Mouse (Mus musculus) thymus, adult 2 months (tissue): Measurements from ENCODE around the gene Slpi. TPM values are rescaled to one million over a fixed set of nuclear protein-coding genes. Genes with fewer than 3 reads are reported as not detected.
A peak's percentile ranks its signal among the peaks of the same experiment; 100 is the strongest.

Source experiments
- DNase-seq: peaks from one replicate; pipeline ENCODE4 v3.0.0; 2021
- H3K27ac ChIP-seq: fragments of 200-500 bp; 2 replicates; pipeline ENCODE4 v1.5.1; 2012; ENCODE audit warnings: low read length, control low read depth; ENCODE audit not compliant: control insufficient read depth, insufficient read depth
- H3K27me3 ChIP-seq: fragments of 200-500 bp; 2 replicates; pipeline ENCODE4 v1.6.1; 2012; ENCODE audit warnings: mild to moderate bottlenecking, low read length, moderate library complexity, mixed read lengths; ENCODE audit not compliant: control insufficient read depth, insufficient read depth
- H3K36me3 ChIP-seq: fragments of 200-500 bp; 2 replicates; pipeline ENCODE4 v1.6.1; 2012; ENCODE audit warnings: mild to moderate bottlenecking, low read length, moderate library complexity; ENCODE audit not compliant: control insufficient read depth, insufficient read depth
- H3K4me1 ChIP-seq: fragments of 200-500 bp; replicated peaks from 2 replicates; pipeline ENCODE4 v1.6.1; 2012; ENCODE audit warnings: low read length; ENCODE audit not compliant: control insufficient read depth, insufficient read depth
- H3K4me3 ChIP-seq: fragments of 200-500 bp; 2 replicates; pipeline ENCODE4 v1.5.1; 2012; ENCODE audit warnings: mild to moderate bottlenecking, low read length, control low read depth, moderate library complexity; ENCODE audit not compliant: control insufficient read depth, insufficient read depth
- CTCF ChIP-seq: fragments of 200-500 bp; IDR thresholded peaks from 2 replicates; pipeline ENCODE4 v1.5.1; 2012; ENCODE audit warnings: mild to moderate bottlenecking, control low read depth, low read length, moderate library complexity, borderline replicate concordance; ENCODE audit not compliant: control insufficient read depth, poor library complexity, insufficient read depth; ENCODE audit errors: extremely low read depth
- POLR2A ChIP-seq: fragments of 200-500 bp; IDR thresholded peaks from 2 replicates; pipeline ENCODE4 v1.6.1; 2012; ENCODE audit warnings: mild to moderate bottlenecking, low read length, control low read depth, moderate library complexity; ENCODE audit not compliant: control insufficient read depth, poor library complexity, insufficient read depth; ENCODE audit errors: extremely low read depth
- WGBS: fragments of 180-500 bp; shearing (Covaris S2); methylation state at CpG from one replicate; pipeline ENCODE4 v1.1.7; 2018; 5-methylcytosine and 5-hydroxymethylcytosine counted together
- polyA plus RNA-seq: library from polyadenylated mRNA; depleted of rRNA; stranded (reverse); fragments of >200 nt; gene quantifications from 2 replicates; pipeline ENCODE4 v1.2.3, GENCODE M21; 2012

Gene Slpi
- polyA plus RNA-seq, 1 experiment: 7.5 TPM

DNA sequence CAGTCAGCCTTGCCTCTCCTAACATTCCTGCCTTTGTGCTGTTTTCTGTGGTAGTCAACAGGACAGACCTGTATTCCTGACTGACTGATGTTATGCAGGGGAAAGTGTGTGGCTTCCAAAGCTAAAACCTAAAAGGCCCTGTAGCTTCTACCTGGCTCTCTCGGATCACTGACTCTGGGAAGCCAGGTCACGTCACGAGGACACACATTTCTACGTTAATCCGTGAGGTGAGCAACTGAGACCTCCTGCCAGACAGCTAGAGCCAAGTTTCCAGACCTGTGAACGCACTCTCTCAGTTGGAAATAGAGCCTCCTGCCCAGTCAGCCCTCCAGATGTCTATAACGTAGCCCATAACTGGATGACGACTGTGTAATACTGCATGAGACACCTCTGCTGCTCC is 33.1 kb upstream of the Slpi start:
- peaks cover 42% of the 10 kb centered on the region for H3K4me1 ChIP-seq
- TF ChIP-seq POLR2A (no peak), CTCF (no peak)
- H3K36me3 ChIP-seq: no peaks in the 10 kb centered on the region
- WGBS: 93% methylated on average over 8 of the region's 8 CpGs
- H3K27me3 ChIP-seq: no peaks in the 10 kb centered on the region
- H3K27ac ChIP-seq: peak overlapping the region; percentile 96
- H3K4me3 ChIP-seq: no peak overlapping the region
- DNase-seq: no peak

DNA sequence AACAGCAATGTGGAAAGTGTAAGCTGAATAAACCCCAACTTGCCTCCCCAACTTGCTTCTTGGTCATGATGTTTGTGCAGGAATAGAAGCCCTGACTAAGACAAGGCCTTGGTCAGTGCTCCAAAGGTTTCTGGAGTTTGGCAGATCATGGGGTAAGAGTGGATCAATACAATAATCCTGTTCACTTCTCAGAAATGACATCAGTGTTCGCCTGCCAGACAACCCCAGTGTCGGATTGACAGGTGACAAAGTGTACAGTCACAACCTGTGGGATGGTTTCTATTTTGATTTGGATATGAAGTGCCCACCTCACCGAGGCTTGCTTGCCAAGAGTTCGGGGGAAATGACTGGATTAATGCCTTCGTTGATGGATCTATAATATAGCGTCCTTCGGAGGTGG is 32.4 kb upstream of the Slpi start:
- 96% methylated on average over 7 of the region's 7 CpGs for WGBS
- DNase-seq: no peak
- no peaks in the 10 kb centered on the region for H3K36me3 ChIP-seq
- no peak overlapping the region for H3K27ac ChIP-seq
- peaks cover 42% of the 10 kb centered on the region for H3K4me1 ChIP-seq
- H3K27me3 ChIP-seq: no peaks in the 10 kb centered on the region
- no peak for TF ChIP-seq CTCF
- TF ChIP-seq POLR2A: no peak
- no peak overlapping the region for H3K4me3 ChIP-seq

- no peaks in the 10 kb centered on the region for H3K36me3 ChIP-seq
- TF ChIP-seq CTCF (no peak), POLR2A (no peak)
- no peak overlapping the region for H3K27ac ChIP-seq
- H3K4me1 ChIP-seq: peaks cover 37% of the 10 kb centered on the region
- WGBS: 58% methylated on average over 3 of the region's 3 CpGs
- H3K27me3 ChIP-seq: no peaks in the 10 kb centered on the region; the same call in 1 of the 2 replicates
- H3K4me3 ChIP-seq: no peak overlapping the region
- DNase-seq: no peak
These were observed 30.6 kb upstream of the Slpi start for GRCm38 (mm10) chr2:164419489-164419888.

GRCm38 (mm10) chr2:164418308-164418875 is 29.5 kb upstream of the Slpi start:
- Histone ChIP-seq H3K27me3 (no peaks in the 10 kb centered on the region; the same call in 1 of the 2 replicates), H3K4me3 (no peak overlapping the region), H3K27ac (no peak overlapping the region), H3K4me1 (peaks cover 30% of the 10 kb centered on the region), H3K36me3 (no peaks in the 10 kb centered on the region)
- WGBS: 26% methylated on average over 3 of the region's 3 CpGs
- DNase-seq: no peak
- TF ChIP-seq CTCF (no peak), POLR2A (no peak)

DNA sequence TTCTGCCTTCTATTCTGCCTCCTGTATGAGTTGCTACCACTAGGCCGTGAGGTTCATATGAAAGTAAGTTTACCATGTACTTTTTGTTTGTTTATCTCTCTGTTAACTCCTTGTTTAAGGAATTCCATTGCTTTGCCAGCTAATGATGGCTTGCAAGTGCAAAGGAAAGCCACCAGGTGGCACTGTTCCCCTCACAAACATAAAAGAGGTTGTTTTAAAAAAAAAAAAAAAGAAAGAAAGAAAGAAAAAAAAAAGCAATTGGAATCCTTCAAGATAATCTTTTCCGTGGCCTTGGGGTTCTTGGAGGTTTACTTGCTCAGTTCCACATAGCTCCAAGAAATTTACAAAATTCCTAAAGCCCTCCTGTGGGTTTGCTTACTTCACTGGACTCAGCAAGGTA is 28.3 kb upstream of the Slpi start:
- no peak overlapping the region for H3K27ac ChIP-seq
- TF ChIP-seq CTCF (no peak), POLR2A (no peak)
- 1% methylated on average over 2 of the region's 2 CpGs for WGBS

GRCm38 (mm10) chr2:164414581-164414980 is 25.7 kb upstream of the Slpi start:
- Histone ChIP-seq H3K27ac (no peak overlapping the region), H3K4me1 (peaks cover 11% of the 10 kb centered on the region), H3K4me3 (no peak overlapping the region), H3K27me3 (no peaks in the 10 kb centered on the region; the same call in 1 of the 2 replicates), H3K36me3 (no peaks in the 10 kb centered on the region)
- DNase-seq: no peak
- 70% methylated on average over 10 of the region's 10 CpGs for WGBS
- no peak for TF ChIP-seq POLR2A
- TF ChIP-seq CTCF: no peak

More for the DNA sequence above, 28.3 kb upstream of the Slpi start:
- Histone ChIP-seq H3K4me3 (no peak overlapping the region), H3K4me1 (peaks cover 20% of the 10 kb centered on the region), H3K27me3 (no peaks in the 10 kb centered on the region; the same call in 1 of the 2 replicates), H3K36me3 (no peaks in the 10 kb centered on the region)
- no peak for DNase-seq

GRCm38 (mm10) chr2:164414167-164414566 is 25.3 kb upstream of the Slpi start:
- Histone ChIP-seq H3K27me3 (no peaks in the 10 kb centered on the region; the same call in 1 of the 2 replicates), H3K27ac (no peak overlapping the region), H3K4me3 (no peak overlapping the region), H3K36me3 (no peaks in the 10 kb centered on the region), H3K4me1 (peaks cover 11% of the 10 kb centered on the region)
- TF ChIP-seq CTCF: no peak
- TF ChIP-seq POLR2A: no peak
- WGBS: 54% methylated on average over 28 of the region's 28 CpGs
- DNase-seq: no peak
